Mouse (Mus musculus) lung, postnatal 0 days (tissue): ENCODE data around the gene Fhad1.

Experiments
- CTCF ChIP-seq: IDR thresholded peaks from 2 replicates; pipeline ENCODE4 v1.5.1; 2016; ENCODE audit warnings: antibody characterized with exemption, mild to moderate bottlenecking
- EP300 ChIP-seq: IDR thresholded peaks from 2 replicates; pipeline ENCODE4 v1.6.1; 2016; ENCODE audit warnings: antibody characterized with exemption, mild to moderate bottlenecking, control low read depth

- TF ChIP-seq EP300 (no peak), CTCF (no peak)
These were observed 147.9 kb downstream of the Fhad1 start for GRCm38 (mm10) chr4:141866933-141867490.
